Mouse (Mus musculus): ENCODE results near the gene Rprd1b. TPM values are rescaled to one million over a fixed set of nuclear protein-coding genes. Genes with fewer than 3 reads are reported as not detected.

Rprd1b gene
- polyA plus RNA-seq, 1 experiment = 13.2 TPM

DNA sequence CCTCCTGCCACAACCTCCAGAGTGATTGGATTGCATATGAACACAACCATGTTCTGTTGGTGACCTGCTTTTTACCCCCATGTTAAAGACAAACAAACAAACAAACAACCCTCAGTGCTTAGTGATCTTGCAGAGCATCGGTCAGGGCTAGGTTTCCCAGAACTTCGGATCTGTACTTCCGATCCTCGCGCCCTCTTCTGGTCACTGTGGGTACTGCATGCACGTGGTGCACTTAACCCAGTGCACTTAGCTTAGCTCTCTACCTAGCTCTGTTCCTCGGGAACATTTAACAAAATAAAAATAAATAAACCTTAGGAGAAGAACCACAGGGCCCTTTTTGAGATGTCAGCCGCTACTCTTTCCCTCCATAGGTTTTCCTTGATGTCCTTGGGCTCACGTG is 152.5 kb downstream of the Rprd1b start:
- TF ChIP-seq CTCF (IDR thresholded peaks at IDR 0.05; ENCODE audit: extremely low read depth, insufficient read length, insufficient replicate concordance, low read depth, low read length) (peak; percentile 82; the same call in 1 of the 2 replicates), POLR2A (IDR thresholded peaks at IDR 0.05; ENCODE audit: low read depth, low read length) (no peak)
- Histone ChIP-seq H3K4me3 (ENCODE audit: low read depth, low read length) (no peak overlapping the region), H3K27ac (ENCODE audit: insufficient read depth, low read depth, low read length) (peak overlapping the region; percentile 19), H3K27me3 (ENCODE audit: control insufficient read depth, insufficient read depth, low read length) (no peaks in the 10 kb centered on the region), H3K36me3 (ENCODE audit: control insufficient read depth, insufficient read depth, low read length) (no peaks in the 10 kb centered on the region), H3K4me1 (ENCODE audit: control insufficient read depth, insufficient read depth, insufficient read length, low read length) (peaks cover 32% of the 10 kb centered on the region)
- WGBS = 63% methylated on average over 9 of the region's 9 CpGs

Other genes starting within 250 kb of the Rprd1b start
- gene Vstm2l, start 113.8 kb upstream of the Rprd1b start, polyA plus RNA-seq (2012; rRNA removed) = 2.7 and 4.6 TPM in 2 replicates
- gene Tti1, start 64 bp upstream of the Rprd1b start, polyA plus RNA-seq (2012; rRNA removed) = 3.0 and 6.1 TPM in 2 replicates
- gene Tgm2, start 117.9 kb downstream of the Rprd1b start, polyA plus RNA-seq (2012; rRNA removed) = 89.6 and 93.0 TPM in 2 replicates
- 1.1 and 1.7 TPM in 2 replicates for gene D630003M21Rik, start 200.7 kb downstream of the Rprd1b start, polyA plus RNA-seq (2012; rRNA removed)
- gene Bpi, start 229.6 kb downstream of the Rprd1b start, polyA plus RNA-seq (2012; rRNA removed) = not detected in 2 replicates

Data from small intestine, adult 2 months (tissue).